Mouse (Mus musculus) spleen, postnatal 10 days (tissue): Measurements from ENCODE around the gene Idnk.

Experiments
- DNase-seq, 2 experiments: peaks; one replicate each; pipeline ENCODE4 v3.0.0; 2021 to 2022; ENCODE audit warnings: low spot score in 2 of 2

The Idnk gene

GRCm38 (mm10) chr13:58192146-58192545 is 34.7 kb downstream of the Idnk start:
- DNase-seq, result no peak

- no peak for DNase-seq
These were observed 35.8 kb downstream of the Idnk start for GRCm38 (mm10) chr13:58193221-58193620.

GRCm38 (mm10) chr13:58194908-58195307 is 37.5 kb downstream of the Idnk start:
- DNase-seq, result no peak

DNA sequence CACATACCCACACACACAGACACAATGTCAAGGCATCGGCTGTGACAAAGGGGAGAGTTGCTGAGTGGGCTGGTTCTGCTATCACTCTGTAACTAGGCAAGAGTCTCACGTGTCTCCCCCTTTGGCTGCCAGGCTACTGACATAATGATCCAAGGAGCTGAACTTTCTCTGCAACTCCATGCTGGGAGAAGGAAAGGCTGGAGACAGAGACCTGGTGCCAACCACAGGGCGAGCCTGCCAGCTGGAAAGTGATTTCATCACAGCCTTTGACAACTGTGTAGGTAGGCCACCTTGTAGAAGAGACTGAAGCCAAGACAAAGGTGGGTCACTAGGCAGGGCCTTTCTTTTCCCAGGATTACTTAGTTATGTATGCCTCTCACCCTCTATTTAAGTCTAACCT is 39.8 kb downstream of the Idnk start:
- no peak for DNase-seq

GRCm38 (mm10) chr13:58197981-58198640 is 40.7 kb downstream of the Idnk start:
- no peak for DNase-seq

- DNase-seq, result no peak
These were observed 43.9 kb downstream of the Idnk start for GRCm38 (mm10) chr13:58201343-58201742.

DNA sequence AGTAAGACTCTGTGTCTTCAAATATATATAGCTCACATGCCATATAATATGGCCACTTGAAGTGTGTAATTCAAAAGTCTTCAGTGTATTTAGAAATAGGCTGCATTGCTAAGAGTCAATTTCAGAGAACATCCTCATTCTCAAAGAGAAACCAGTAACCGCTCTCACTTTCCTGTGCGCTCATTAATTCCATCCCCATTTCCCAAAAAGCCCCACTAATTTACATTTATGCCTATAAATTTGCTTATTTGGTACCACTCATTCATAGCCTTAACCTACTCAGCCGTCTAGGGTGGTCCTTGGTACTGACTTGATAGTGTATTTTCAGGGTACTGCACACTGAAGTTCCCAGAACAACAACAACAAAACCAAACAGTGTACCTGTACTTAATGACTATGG is 44.5 kb downstream of the Idnk start:
- no peak for DNase-seq

DNA sequence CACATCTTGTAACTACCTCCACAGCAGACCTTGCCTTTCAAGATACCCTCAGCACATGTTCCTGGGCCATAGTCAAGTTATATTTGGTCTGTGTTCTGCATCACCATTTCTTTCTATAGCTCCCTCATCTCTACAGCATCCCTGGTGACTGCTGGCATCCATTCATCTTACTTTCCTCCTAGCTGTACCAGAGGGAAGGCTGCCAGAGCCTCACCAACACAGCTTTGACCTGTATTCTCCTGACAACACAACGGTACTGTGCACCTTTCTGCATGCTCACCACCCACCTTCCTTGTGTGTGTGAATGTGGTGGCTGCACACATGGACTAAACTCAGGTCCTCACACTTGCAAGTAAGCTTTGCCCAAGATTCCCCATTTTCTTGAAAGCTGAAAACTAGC is 45.5 kb downstream of the Idnk start:
- DNase-seq, result no peak

DNA sequence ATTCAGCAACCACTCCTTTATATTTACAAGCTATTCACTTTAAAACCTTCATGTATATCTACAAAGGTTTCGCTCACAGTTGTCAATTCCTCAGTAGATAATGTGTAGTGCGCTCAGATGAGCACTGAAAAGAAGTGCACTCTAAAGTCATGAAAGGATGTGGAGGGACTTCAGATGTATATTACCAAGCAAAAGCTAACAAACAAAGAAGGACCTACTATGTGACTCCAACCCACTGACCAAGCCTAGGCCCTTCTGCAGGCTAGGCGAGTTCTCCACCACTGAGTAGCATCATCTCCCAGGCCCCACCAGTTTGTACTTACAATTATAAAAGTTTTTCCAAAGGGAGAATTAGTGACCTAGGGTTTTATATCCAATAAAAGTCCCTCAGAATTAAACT is 46.8 kb downstream of the Idnk start:
- no peak for DNase-seq

DNA sequence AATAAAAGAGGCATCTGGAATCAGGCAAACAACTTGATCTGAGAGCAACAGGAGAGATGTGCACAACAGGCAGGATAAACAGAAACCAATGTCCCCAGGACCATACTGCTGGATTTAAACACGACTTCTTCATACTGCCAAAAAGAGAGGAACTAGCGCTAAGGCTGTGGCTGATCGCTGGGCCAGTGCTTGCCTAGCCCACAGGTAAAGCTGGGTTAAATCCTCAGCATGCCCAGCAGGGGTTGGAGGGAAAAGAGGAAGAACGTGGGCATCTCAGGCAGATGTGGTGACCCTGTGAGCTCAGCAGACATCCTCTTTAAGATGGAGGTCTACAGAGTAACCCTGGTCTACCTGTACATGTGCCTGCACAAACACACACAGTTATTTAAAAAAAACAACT is 47.5 kb downstream of the Idnk start:
- peak in 1 of 2 experiments; percentile 19 for DNase-seq

DNA sequence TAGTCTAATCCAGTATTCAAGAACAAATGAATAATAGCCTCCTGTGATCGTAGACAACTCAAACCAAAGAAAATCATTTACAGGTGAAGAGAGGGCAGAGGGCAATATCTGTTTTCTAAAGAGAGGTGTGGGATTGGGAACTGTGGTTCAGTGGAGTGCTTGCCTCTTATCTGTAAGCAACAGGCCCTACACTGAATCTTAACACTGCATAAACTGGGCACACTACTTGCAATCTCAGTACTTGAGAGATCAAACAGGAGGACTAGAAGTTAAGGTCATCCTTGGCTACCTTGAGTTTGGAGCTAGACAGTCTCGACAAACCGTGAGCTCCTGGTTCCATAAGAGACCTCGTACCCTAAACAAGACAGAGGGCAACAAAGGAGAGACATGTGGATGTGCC is 48.6 kb downstream of the Idnk start:
- DNase-seq, result no peak

DNA sequence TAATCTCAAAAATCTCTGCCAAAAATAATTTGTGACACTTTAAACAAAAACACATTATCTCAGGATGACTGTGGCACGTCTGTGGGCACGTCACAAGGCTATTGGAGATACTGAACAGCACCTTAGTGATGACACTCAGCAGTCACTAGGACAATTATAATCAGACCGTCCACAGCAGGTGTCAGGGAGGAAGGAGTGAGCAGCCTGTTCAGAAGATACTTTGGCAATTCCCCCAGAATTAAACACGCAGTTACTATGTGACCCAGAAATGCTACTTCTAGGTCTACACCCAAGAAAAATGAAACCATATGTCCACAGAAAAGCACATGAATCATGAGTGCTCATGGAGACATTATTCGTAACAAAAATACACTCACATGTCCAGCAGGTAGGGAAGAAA is 53.0 kb downstream of the Idnk start:
- no peak for DNase-seq

DNA sequence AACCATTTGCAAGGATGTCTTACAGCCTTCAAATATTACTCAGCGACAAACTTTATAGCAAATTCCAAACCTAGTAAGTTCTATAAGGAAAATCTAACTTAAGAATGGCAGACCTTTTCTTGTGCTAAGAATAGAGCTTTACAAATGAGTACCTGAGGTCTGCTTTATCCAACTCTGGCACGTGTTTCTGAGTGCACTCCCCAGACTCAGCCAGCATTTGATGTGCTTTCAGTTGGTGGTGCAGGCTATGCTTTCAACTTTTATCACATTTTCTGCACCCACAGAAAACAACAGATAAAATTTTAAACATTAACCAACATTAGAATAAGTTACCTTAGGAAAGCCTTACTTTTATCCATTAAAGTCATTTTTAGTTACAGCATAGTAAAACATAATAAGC is 55.1 kb downstream of the Idnk start:
- no peak for DNase-seq

DNA sequence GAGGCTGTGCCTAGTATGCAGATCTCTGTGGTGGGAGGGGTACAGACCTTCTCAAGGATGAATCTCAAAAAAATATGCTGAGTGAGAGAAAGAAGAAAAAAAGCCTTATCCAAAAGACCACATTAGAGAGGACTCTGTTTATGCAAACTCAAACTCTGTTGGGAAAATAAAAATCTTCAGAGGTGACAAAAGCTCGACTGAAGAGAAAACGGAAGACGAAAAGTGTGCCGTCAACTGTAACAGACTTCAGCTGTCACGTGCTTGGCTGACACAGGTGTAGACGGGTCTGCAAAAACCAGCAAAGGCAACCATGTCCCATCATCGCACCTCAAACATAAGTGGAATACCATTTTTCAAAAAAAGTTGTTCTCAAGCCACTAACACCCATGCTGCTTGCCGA is 56.4 kb downstream of the Idnk start:
- DNase-seq, result peak in 1 of 2 experiments; percentile 24
